Mouse (Mus musculus) hindbrain, postnatal 0 days (tissue): ENCODE measurements at regions not wholly inside any gene's neighbourhood (a gene's known extent, or its start where the extent isn't known, plus 50 kb on each side); places are given as distances from the start of the nearest gene placed in this dataset.

ENCODE experiments used
- ATAC-seq: fragments of 200-750 bp; cut with Nextera tagmentation; 2 replicates; pipeline ENCODE4 v1.8.0; 2017; ENCODE audit warnings: mild to moderate bottlenecking, moderate TSS enrichment, moderate library complexity
- DNase-seq: peaks from one replicate; pipeline ENCODE4 v3.0.0-alpha.2; 2015; ENCODE audit warnings: low spot score
- H3K27ac ChIP-seq: fragments of 300-500 bp; sonication (generic); 2 replicates; pipeline ENCODE4 v1.5.1; 2014; ENCODE audit warnings: mild to moderate bottlenecking
- H3K27me3 ChIP-seq: fragments of 300-500 bp; sonication (generic); 2 replicates; pipeline ENCODE4 v1.6.1; 2014; ENCODE audit warnings: low read length, mixed read lengths; ENCODE audit not compliant: insufficient read depth
- H3K36me3 ChIP-seq: fragments of 300-500 bp; sonication (generic); 2 replicates; pipeline ENCODE4 v1.6.1; 2014; ENCODE audit warnings: low read length, mixed read lengths; ENCODE audit not compliant: insufficient read depth
- H3K4me1 ChIP-seq: fragments of 300-500 bp; sonication (generic); 2 replicates; pipeline ENCODE4 v1.6.1; 2014; ENCODE audit warnings: antibody characterized with exemption, low read length, mixed read lengths; ENCODE audit not compliant: insufficient read depth
- H3K4me2 ChIP-seq: fragments of 300-500 bp; sonication (generic); 2 replicates; pipeline ENCODE4 v1.6.1; 2014; ENCODE audit warnings: low read depth, mild to moderate bottlenecking, low read length, moderate library complexity, mixed read lengths
- H3K4me3 ChIP-seq: fragments of 300-500 bp; sonication (generic); 2 replicates; pipeline ENCODE4 v1.5.1; 2014; ENCODE audit warnings: low read length
- H3K9ac ChIP-seq: fragments of 300-500 bp; sonication (generic); replicated peaks from 2 replicates; pipeline ENCODE4 v1.6.1; 2014; ENCODE audit warnings: mild to moderate bottlenecking, low read length, moderate library complexity, mixed read lengths
- H3K9me3 ChIP-seq: fragments of 300-500 bp; sonication (generic); 2 replicates; pipeline ENCODE4 v1.6.1; 2016; ENCODE audit warnings: low read length, mixed read lengths
- CTCF ChIP-seq: IDR thresholded peaks from 2 replicates; pipeline ENCODE4 v1.5.1; 2016; ENCODE audit warnings: antibody characterized with exemption, control low read depth, low read depth
- WGBS: fragments of 180-500 bp; shearing (Covaris S2); extraction: QIAGEN DNeasy Blood & Tissue Kit; methylation state at CpG from one replicate; pipeline ENCODE4 v1.1.7; 2014; 5-methylcytosine and 5-hydroxymethylcytosine counted together

DNA sequence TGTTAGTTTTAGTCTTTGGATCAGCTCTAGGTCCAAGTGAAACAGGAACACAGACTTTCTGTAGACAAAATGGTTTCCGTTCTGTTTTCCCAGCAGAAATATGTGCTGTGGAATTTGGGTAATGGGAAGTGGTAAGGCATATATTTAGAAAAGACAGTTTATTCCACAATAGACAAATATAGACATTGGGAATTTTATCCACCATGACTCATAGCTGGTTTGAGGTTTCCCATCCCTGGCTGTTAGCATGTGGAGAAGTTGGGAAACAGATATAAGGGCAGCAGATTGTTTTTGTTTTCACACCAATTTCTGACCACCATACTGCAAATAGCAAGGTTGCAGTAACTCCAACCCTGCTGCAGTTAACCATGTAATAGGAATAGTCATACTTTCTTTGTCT, 385.0 kb upstream of the Adam34 start:
- Histone ChIP-seq H3K4me2 (no peak overlapping the region), H3K9me3 (no peaks in the 10 kb centered on the region), H3K9ac (no peak overlapping the region), H3K27ac (no peak overlapping the region), H3K4me1 (no peaks in the 10 kb centered on the region), H3K4me3 (no peak overlapping the region), H3K36me3 (no peaks in the 10 kb centered on the region), H3K27me3 (no peaks in the 10 kb centered on the region)
- 96% methylated on average over 1 of the region's 1 CpGs for WGBS
- DNase-seq (no peak), ATAC-seq (no peak)
- TF ChIP-seq CTCF, result no peak

- DNase-seq (no peak), ATAC-seq (no peak)
- H3K36me3 ChIP-seq, result no peaks in the 10 kb centered on the region
- no peak overlapping the region for H3K4me3 ChIP-seq
- H3K4me2 ChIP-seq, result no peak overlapping the region
- no peak for TF ChIP-seq CTCF
- no peak overlapping the region for H3K9ac ChIP-seq
- H3K9me3 ChIP-seq, result no peaks in the 10 kb centered on the region
- H3K4me1 ChIP-seq, result no peaks in the 10 kb centered on the region
- H3K27me3 ChIP-seq, result no peaks in the 10 kb centered on the region
- 77% methylated on average over 1 of the region's 1 CpGs for WGBS
- no peak overlapping the region for H3K27ac ChIP-seq
These were observed 383.6 kb upstream of the Adam34 start for GRCm38 (mm10) chr8:44093491-44093890.

DNA sequence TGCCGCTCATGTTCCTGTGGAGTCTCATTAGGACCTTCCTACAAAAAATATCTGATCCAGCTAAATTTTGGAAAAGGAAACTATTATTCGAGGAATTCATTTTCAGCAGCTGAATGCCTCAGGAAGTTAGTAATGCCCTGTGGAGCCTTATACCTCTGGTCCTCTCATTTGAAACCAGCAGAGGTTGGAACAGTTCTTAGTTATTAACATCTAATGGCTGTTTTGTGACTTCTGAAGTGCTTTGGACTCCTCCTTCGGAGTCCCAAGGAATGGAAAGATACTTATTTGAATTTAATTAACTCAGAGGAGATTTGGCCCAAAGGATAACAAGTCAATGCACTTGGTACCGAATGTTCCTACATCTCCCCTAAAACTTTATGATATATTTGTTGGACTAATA, 372.2 kb upstream of the Adam34 start:
- no peak overlapping the region for H3K9ac ChIP-seq
- no peaks in the 10 kb centered on the region for H3K9me3 ChIP-seq
- TF ChIP-seq CTCF, result no peak
- no peak overlapping the region for H3K27ac ChIP-seq
- 81% methylated on average over 4 of the region's 4 CpGs for WGBS
- DNase-seq, result no peak
- H3K4me1 ChIP-seq, result no peaks in the 10 kb centered on the region
- no peaks in the 10 kb centered on the region for H3K36me3 ChIP-seq
- no peak for ATAC-seq
- no peak overlapping the region for H3K4me3 ChIP-seq
- no peak overlapping the region for H3K4me2 ChIP-seq
- H3K27me3 ChIP-seq, result no peaks in the 10 kb centered on the region

- ATAC-seq (no peak), DNase-seq (no peak)
- Histone ChIP-seq H3K4me2 (no peak overlapping the region), H3K9ac (no peak overlapping the region), H3K27me3 (no peaks in the 10 kb centered on the region), H3K36me3 (no peaks in the 10 kb centered on the region), H3K27ac (no peak overlapping the region), H3K4me3 (no peak overlapping the region), H3K9me3 (no peaks in the 10 kb centered on the region), H3K4me1 (no peaks in the 10 kb centered on the region)
- TF ChIP-seq CTCF, result no peak
- WGBS, result 53% methylated on average over 5 of the region's 5 CpGs
These were observed 349.0 kb upstream of the Adam34 start for GRCm38 (mm10) chr8:44058846-44059245.

DNA sequence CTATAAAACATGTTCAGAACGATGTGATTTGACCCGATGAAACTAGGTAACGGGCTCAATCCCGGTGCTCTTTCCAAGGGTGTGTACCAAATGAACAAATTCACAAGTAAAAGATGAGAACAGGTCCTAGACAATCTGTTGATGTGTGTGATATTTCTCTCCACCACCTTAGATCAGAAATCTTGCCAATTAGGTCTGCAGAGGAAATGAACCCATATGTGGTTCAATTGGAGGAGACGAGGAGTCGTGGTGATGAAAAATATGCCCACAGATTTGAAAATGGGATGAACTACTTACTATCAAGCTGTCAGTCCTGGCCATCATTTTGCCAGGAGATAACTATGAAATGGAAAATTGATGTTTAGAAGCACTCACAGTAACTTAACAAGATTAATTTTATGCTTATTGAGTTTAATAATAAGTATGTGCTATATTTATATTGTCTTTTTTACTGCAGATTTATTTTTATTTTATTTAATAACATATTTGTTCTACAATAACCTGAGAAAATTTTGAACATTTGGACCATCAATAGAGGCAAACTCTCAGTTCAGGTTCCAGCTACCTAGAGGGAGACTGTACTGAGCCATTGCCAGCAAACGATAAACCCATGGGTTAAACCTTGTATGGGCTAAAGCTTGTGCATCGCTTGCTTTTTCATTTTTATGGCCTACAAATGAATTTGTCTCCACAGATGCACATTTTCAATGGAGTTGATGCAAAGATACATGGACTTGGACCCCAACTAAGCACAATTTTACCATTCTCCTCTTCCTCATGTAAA, 332.9 kb upstream of the Adam34 start:
- Histone ChIP-seq H3K4me2 (no peak overlapping the region), H3K4me1 (no peaks in the 10 kb centered on the region), H3K36me3 (no peaks in the 10 kb centered on the region), H3K4me3 (no peak overlapping the region), H3K27me3 (no peaks in the 10 kb centered on the region), H3K27ac (no peak overlapping the region), H3K9ac (no peak overlapping the region), H3K9me3 (no peaks in the 10 kb centered on the region)
- no peak for TF ChIP-seq CTCF
- ATAC-seq, result no peak
- 90% methylated on average over 8 of the region's 8 CpGs for WGBS
- no peak for DNase-seq

DNA sequence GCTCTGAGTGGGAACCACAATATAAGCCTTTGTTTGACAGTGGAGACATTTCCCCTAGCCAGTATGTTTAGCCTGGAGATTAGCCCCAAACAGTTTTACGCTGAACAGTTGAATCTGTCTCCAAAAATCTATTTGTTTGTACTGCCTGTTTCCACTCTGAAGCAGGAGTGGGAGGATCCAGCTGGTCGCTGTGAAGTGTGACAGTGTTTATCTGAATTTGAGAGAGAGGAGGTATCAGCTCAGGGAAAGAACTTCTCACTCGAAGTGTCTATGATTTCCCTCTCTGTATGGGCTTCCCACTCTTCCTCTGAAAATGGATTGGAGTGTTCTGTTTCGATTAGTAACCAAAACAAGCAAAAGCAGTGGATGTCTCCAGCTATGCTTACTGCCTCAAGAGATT, 324.4 kb upstream of the Adam34 start:
- H3K36me3 ChIP-seq, result no peaks in the 10 kb centered on the region
- H3K9me3 ChIP-seq, result no peaks in the 10 kb centered on the region
- H3K27ac ChIP-seq, result no peak overlapping the region
- TF ChIP-seq CTCF, result no peak
- H3K27me3 ChIP-seq, result no peaks in the 10 kb centered on the region
- DNase-seq (no peak), ATAC-seq (no peak)
- no peaks in the 10 kb centered on the region for H3K4me1 ChIP-seq
- H3K4me2 ChIP-seq, result no peak overlapping the region
- H3K9ac ChIP-seq, result no peak overlapping the region
- 72% methylated on average over 4 of the region's 4 CpGs for WGBS
- H3K4me3 ChIP-seq, result no peak overlapping the region

DNA sequence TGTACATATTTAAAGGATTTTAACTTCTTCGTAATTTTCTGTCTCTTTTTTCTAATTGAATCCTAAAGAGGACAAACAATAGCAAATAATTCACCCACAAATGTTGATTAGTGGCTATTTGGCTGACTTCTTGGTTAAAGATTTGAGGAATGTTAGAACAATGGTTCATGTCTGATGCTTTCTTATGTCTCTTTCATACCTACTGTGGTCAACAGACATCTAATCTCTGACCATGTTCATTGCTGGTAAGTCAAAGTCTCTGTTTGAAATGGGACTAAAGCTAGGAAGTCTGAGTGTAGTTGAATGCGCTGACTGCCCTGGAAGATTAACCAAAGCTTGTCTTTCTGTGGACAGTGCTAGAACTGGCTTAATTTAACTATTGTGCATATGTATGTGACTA, 321.5 kb upstream of the Adam34 start:
- TF ChIP-seq CTCF, result no peak
- Histone ChIP-seq H3K27ac (no peak overlapping the region), H3K4me2 (no peak overlapping the region), H3K4me1 (no peaks in the 10 kb centered on the region), H3K9me3 (no peaks in the 10 kb centered on the region), H3K9ac (no peak overlapping the region), H3K36me3 (no peaks in the 10 kb centered on the region), H3K4me3 (no peak overlapping the region), H3K27me3 (no peaks in the 10 kb centered on the region)
- ATAC-seq (no peak), DNase-seq (no peak)
- 87% methylated on average over 2 of the region's 2 CpGs for WGBS
